Mouse (Mus musculus) heart, embryonic 10.5 days (tissue): ENCODE measurements around the gene Rab21. TPM values are rescaled to one million over a fixed set of nuclear protein-coding genes. Genes with fewer than 3 reads are reported as not detected.
A peak's percentile ranks its signal among the peaks of the same experiment; 100 is the strongest.

Experiments used
- DNase-seq: peaks from one replicate; pipeline ENCODE4 v3.0.0-alpha.2; 2017; ENCODE audit warnings: low spot score
- H3K27ac ChIP-seq: fragments of 300-500 bp; sonication (generic); 2 replicates; pipeline ENCODE4 v1.5.1; 2016; ENCODE audit warnings: mild to moderate bottlenecking
- H3K27me3 ChIP-seq: fragments of 300-500 bp; sonication (generic); 2 replicates; pipeline ENCODE4 v1.6.1; 2016; ENCODE audit warnings: mild to moderate bottlenecking; ENCODE audit not compliant: poor library complexity, insufficient read depth, severe bottlenecking
- H3K36me3 ChIP-seq: fragments of 300-500 bp; sonication (generic); 2 replicates; pipeline ENCODE4 v1.6.1; 2016; ENCODE audit warnings: mild to moderate bottlenecking, moderate library complexity
- H3K4me1 ChIP-seq: fragments of 300-500 bp; sonication (generic); 2 replicates; pipeline ENCODE4 v1.6.1; 2016; ENCODE audit warnings: mild to moderate bottlenecking
- H3K4me3 ChIP-seq: fragments of 300-500 bp; sonication (generic); 2 replicates; pipeline ENCODE4 v1.5.1; 2016; ENCODE audit warnings: mild to moderate bottlenecking, moderate library complexity
- H3K9me3 ChIP-seq: fragments of 300-500 bp; sonication (generic); 2 replicates; pipeline ENCODE4 v1.6.1; 2016; ENCODE audit warnings: mild to moderate bottlenecking, moderate library complexity
- WGBS: fragments of 180-500 bp; shearing (Covaris S2); methylation state at CpG from one replicate; pipeline ENCODE4 v1.1.7; 2016; 5-methylcytosine and 5-hydroxymethylcytosine counted together
- polyA plus RNA-seq: library from polyadenylated mRNA; unstranded; fragments of >200 nt; fragmentation: Nextera tagmentation; extraction: Ambion mirVana; gene quantifications from 2 replicates; pipeline ENCODE4 v1.2.1, GENCODE M21; 2016

Gene Rab21
- polyA plus RNA-seq, 1 experiment from 2014 or later: 3.6 TPM

GRCm38 (mm10) chr10:115253521-115253920 is 61.9 kb downstream of the Rab21 start:
- no peak for DNase-seq
- H3K4me1 ChIP-seq: peaks cover 13% of the 10 kb centered on the region
- WGBS: 65% methylated on average over 3 of the region's 3 CpGs
- H3K9me3 ChIP-seq: no peaks in the 10 kb centered on the region
- H3K27me3 ChIP-seq: no peaks in the 10 kb centered on the region
- no peaks in the 10 kb centered on the region for H3K36me3 ChIP-seq
- H3K4me3 ChIP-seq: no peak overlapping the region
- no peak overlapping the region for H3K27ac ChIP-seq

DNA sequence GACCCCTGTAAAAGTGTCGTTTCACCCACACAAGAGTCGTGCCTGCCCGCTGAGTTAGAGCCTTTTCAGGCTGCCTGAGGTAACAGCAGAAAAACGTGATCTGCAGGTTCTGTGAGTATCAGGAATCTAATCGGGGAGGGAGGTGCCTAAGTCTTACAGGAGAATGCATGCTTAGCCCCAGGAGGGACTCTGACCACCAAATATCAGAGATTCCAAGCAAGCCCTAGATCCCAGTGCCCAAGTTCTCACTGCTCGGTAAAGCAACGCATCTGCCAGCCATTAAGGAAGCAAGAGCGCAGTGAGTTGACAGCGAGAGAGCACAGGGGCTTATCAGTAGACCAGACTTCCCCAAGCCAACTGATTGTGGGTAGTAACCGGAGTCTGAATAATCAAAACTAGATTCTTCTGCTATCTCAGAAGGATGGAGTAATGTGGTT is 63.1 kb downstream of the Rab21 start:
- H3K36me3 ChIP-seq: no peaks in the 10 kb centered on the region
- DNase-seq: peak; percentile 76
- WGBS: 1% methylated on average over 10 of the region's 10 CpGs
- H3K9me3 ChIP-seq: no peaks in the 10 kb centered on the region
- no peaks in the 10 kb centered on the region for H3K27me3 ChIP-seq
- peak overlapping the region; percentile 91 for H3K27ac ChIP-seq
- peak overlapping the region; percentile 97 for H3K4me3 ChIP-seq
- H3K4me1 ChIP-seq: peaks cover 20% of the 10 kb centered on the region

DNA sequence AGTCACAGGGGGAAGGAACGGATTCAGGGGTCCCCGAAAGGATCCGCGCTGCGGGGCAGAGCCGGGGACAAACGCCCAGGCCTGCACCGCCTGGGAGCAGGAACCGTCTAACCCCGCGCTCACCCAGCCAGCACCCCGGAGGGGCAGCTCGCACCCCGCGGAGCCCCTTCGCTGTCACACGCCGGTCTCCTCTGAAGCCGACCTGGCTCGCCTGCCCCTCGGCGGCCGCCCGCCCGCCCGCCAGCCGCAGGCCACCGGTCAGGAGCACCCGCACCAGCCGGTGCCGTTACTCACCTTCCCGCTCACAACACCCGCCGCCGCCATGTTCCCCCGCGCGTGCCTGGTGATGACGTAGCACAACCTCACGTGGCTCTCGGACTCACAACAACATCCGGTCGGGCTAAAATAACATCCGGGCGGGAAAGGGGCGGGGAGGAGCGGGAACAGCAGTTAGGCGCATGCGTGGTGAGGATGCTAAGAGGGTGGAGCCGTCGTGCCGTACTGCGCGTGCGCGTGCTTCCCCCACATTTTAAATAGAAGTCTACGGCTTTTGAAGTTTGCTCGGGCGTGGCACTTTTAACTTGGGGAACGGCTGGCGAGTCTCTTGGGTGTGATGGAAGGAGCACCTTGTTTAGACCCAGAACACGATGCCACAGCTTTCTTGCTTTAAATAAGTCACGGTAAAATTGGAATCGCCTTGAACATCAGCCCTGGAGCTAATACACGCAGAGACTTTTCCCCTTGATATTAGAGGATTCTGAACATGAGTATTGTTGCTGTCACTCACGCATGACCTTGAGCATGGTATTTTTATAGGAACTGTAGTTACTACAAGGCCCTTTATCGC is 64.1 kb downstream of the Rab21 start, which contains the start of gene Tbc1d15:
Gene Tbc1d15 (minus strand): TSS at position 380 of the 847 bp plus-strand sequence.
- Histone ChIP-seq H3K27ac (peak within 1 kb of the TSS; percentile 91), H3K9me3 (no peaks in the 10 kb centered on the region), H3K36me3 (no peaks in the 10 kb centered on the region), H3K4me1 (peaks cover 20% of the 10 kb centered on the region), H3K27me3 (no peaks in the 10 kb centered on the region), H3K4me3 (peak within 1 kb of the TSS; percentile 97)
- DNase-seq: peak; percentile 100
- WGBS: under 1% methylated on average over 67 of the region's 67 CpGs

DNA sequence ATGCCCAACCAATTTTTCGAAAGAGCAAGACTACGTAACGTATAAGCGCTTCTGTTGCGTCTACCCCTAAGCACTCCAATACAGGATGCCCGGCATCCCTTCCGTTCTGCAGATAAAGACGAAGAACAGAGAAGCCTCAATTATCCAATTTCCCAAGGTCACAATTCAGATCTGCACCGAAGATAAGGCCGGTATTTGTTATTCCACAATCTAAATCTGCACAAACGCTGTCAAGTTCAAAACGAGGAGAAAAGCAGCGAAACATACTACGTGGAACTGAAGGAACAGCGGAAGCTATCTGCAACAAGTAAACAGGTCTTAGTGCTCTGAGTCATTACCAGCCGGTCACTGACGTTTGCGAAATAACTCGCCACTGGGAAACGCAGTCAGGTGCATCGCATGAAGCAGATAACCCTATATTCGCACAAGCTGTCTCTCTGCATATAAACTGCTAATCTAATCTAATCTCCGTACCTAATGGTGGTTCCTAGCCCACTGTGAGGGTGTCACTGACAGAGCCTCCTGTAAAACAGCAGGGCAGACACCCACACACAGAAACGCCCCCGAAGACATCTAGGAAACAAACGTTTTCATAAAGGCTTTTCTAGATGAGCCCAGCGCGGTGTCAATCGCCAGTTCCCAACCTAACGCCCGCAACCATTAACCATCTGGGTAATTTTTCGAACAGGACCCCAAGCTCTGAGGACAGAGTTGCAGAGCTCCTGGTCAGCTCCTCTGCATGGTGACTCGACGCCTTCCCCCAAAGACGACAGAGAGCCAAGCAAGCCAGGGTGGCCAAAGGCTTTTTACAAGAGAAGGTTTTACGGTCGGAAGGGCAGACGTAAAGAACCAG is 64.9 kb downstream of the Rab21 start:
- peak overlapping the region; percentile 91 for H3K27ac ChIP-seq
- no peak for DNase-seq
- peak overlapping the region; percentile 97 for H3K4me3 ChIP-seq
- no peaks in the 10 kb centered on the region for H3K9me3 ChIP-seq
- no peaks in the 10 kb centered on the region for H3K27me3 ChIP-seq
- no peaks in the 10 kb centered on the region for H3K36me3 ChIP-seq
- 23% methylated on average over 38 of the region's 38 CpGs for WGBS
- H3K4me1 ChIP-seq: peaks cover 20% of the 10 kb centered on the region

DNA sequence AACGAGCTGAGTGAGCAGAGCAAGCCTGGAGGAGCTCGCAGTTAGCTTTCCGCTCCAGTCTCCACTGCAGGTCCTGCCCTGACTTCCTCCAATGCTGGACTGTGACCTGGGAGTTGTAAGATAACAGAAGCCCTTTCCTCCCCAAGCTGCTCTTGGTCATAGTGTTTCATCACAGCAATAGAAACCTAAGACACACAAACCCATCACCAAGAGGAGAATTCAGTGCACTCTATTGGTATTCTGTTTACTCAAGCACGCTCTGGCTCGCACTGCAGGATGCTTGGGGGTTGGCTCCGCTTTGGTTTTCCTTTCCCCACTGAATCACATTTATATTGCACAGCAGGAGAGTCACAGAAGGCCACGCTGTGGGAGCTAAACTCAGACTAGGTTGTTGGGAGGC is 67.4 kb downstream of the Rab21 start:
- DNase-seq: no peak
- Histone ChIP-seq H3K27ac (no peak overlapping the region), H3K27me3 (no peaks in the 10 kb centered on the region), H3K4me3 (no peak overlapping the region), H3K4me1 (peaks cover 20% of the 10 kb centered on the region), H3K9me3 (no peaks in the 10 kb centered on the region), H3K36me3 (no peaks in the 10 kb centered on the region)
- 36% methylated on average over 7 of the region's 7 CpGs for WGBS

DNA sequence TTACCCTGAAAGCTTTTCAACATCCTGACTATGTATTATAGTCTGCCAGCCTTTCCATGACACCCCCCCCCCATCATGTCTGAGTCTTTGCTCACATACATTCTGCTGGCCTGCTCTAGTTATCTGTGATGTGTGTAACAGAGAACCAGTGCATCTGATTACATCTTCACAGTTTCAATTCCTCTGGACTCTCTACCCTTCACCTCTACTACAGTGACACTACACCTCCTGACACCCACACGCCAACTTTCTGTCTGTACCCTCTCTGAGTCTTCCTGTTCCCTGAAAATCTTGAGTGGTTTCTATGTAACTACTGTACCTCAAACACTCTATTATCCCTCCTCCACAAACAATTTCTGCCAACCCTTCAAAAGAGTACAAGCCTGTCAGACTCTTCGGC is 69.9 kb downstream of the Rab21 start:
- Histone ChIP-seq H3K4me1 (peaks cover 23% of the 10 kb centered on the region), H3K36me3 (no peaks in the 10 kb centered on the region), H3K9me3 (no peaks in the 10 kb centered on the region), H3K27ac (no peak overlapping the region), H3K4me3 (no peak overlapping the region), H3K27me3 (no peaks in the 10 kb centered on the region)
- no peak for DNase-seq
- 85% methylated on average over 2 of the region's 2 CpGs for WGBS

DNA sequence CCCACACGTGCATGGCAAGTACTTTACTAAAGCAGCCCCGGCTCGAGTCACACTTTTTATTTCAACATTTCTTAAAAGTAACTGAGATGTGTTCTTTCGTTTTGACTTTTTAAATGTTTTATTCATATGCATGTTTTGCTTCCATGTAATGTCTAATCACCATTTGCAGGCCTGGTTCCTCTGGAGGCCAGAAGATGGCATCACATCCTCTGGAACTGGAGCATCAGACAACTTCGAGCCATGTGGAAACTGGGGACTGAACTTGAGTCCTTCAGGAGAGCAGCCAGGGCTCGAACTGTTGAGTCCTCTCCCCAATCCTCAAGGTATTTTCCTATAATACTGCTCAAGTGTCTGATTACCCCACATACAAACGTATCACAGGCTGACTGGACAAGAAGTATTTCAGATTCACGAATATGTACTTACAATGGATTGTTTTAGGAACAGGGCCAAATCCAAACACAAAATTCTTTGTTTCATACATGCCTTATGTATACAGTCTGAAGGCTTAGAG is 74.3 kb downstream of the Rab21 start:
- 77% methylated on average over 8 of the region's 8 CpGs for WGBS
- peaks cover 29% of the 10 kb centered on the region for H3K36me3 ChIP-seq
- H3K27ac ChIP-seq: no peak overlapping the region
- DNase-seq: no peak
- peaks cover 4% of the 10 kb centered on the region; the same call in 1 of the 2 replicates for H3K4me1 ChIP-seq
- no peaks in the 10 kb centered on the region for H3K27me3 ChIP-seq
- no peak overlapping the region for H3K4me3 ChIP-seq
- H3K9me3 ChIP-seq: no peaks in the 10 kb centered on the region

GRCm38 (mm10) chr10:115237931-115238330 is 77.5 kb downstream of the Rab21 start:
- H3K36me3 ChIP-seq: peaks cover 37% of the 10 kb centered on the region
- WGBS: 82% methylated on average over 4 of the region's 4 CpGs
- H3K27ac ChIP-seq: no peak overlapping the region

More at GRCm38 (mm10) chr10:115237931-115238330, 77.5 kb downstream of the Rab21 start:
- Histone ChIP-seq H3K4me1 (peaks cover 4% of the 10 kb centered on the region; the same call in 1 of the 2 replicates), H3K4me3 (no peak overlapping the region), H3K9me3 (no peaks in the 10 kb centered on the region), H3K27me3 (no peaks in the 10 kb centered on the region)
- no peak for DNase-seq

Other genes starting within 250 kb of the Rab21 start
- not detected in 2 replicates for gene Tph2, start 130.6 kb downstream of the Rab21 start, polyA plus RNA-seq
- 46.7 and 50.8 TPM in 2 replicates for gene Tbc1d15, start 64.1 kb downstream of the Rab21 start, polyA plus RNA-seq
- 24.1 and 25.9 TPM in 2 replicates for gene Tmem19, start 46.9 kb upstream of the Rab21 start, polyA plus RNA-seq
- 16.7 and 18.1 TPM in 2 replicates for gene Thap2, start 68.8 kb upstream of the Rab21 start, polyA plus RNA-seq
- gene Zfc3h1, start 69.4 kb upstream of the Rab21 start, polyA plus RNA-seq: 14.5 and 19.5 TPM in 2 replicates